Mouse (Mus musculus) embryonic fibroblast, embryonic 13.5 days (primary cell): Measurements from ENCODE around the gene Elmo3. TPM values are rescaled to one million over a fixed set of nuclear protein-coding genes. Genes with fewer than 3 reads are reported as not detected.

Experiments
- H3K27ac ChIP-seq: 2 replicates; pipeline ENCODE4 v1.5.1; 2012; ENCODE audit warnings: low read length, control low read depth, inconsistent platforms; ENCODE audit not compliant: insufficient read depth
- H3K4me1 ChIP-seq: 2 replicates; pipeline ENCODE4 v1.6.1; 2011; ENCODE audit warnings: low read length; ENCODE audit not compliant: control insufficient read depth, insufficient read depth
- H3K4me3 ChIP-seq: 2 replicates; pipeline ENCODE4 v1.5.1; 2011; ENCODE audit warnings: mild to moderate bottlenecking, control low read depth, low read length; ENCODE audit not compliant: insufficient read depth
- CTCF ChIP-seq: IDR thresholded peaks from 2 replicates; pipeline ENCODE4 v1.5.1; 2011; ENCODE audit warnings: mild to moderate bottlenecking, control low read depth, low read length, moderate library complexity, borderline replicate concordance; ENCODE audit not compliant: insufficient read depth
- POLR2A ChIP-seq: IDR thresholded peaks from 2 replicates; pipeline ENCODE4 v1.6.1; 2011; ENCODE audit warnings: low read depth, mild to moderate bottlenecking, control low read depth, low read length, moderate library complexity
- polyA plus RNA-seq: library from polyadenylated mRNA; stranded (reverse); fragments of >200 nt; gene quantifications from 2 replicates; pipeline ENCODE4 v1.2.4, GENCODE M21; 2011; ENCODE audit warnings: low read depth; ENCODE audit not compliant: missing spikeins, insufficient read length

Elmo3 gene
- polyA plus RNA-seq, 1 experiment, result 2.5 TPM

- TF ChIP-seq CTCF (no peak), POLR2A (no peak)
- H3K4me1 ChIP-seq, result no peaks in the 10 kb centered on the region
- H3K4me3 ChIP-seq, result peak within 1 kb of the TSS; percentile 62
- no peak within 1 kb of the TSS for H3K27ac ChIP-seq
Observed at GRCm38 (mm10) chr8:105295895-105296573, 9.4 kb upstream of the Elmo3 start, which contains the start of gene Exoc3l. TSS of gene Exoc3l (minus strand) at chr8:105296101.

- Histone ChIP-seq H3K4me1 (no peaks in the 10 kb centered on the region), H3K4me3 (peak within 1 kb of the TSS; percentile 77), H3K27ac (peak within 1 kb of the TSS; percentile 69)
- TF ChIP-seq POLR2A (peak; percentile 58), CTCF (no peak)
Observed at GRCm38 (mm10) chr8:105297511-105298192, 7.7 kb upstream of the Elmo3 start, which contains the start of gene E2f4. TSS of gene E2f4 (plus strand) at chr8:105297663.

GRCm38 (mm10) chr8:105298351-105299252 lies 6.8 kb upstream of the Elmo3 start:
- Histone ChIP-seq H3K4me3 (peak overlapping the region; percentile 77), H3K27ac (peak overlapping the region; percentile 27; the same call in 1 of the 2 replicates), H3K4me1 (no peaks in the 10 kb centered on the region)
- TF ChIP-seq CTCF (no peak), POLR2A (no peak)

- H3K4me3 ChIP-seq, result no peak overlapping the region
- H3K27ac ChIP-seq, result no peak overlapping the region
- TF ChIP-seq POLR2A, result no peak
- TF ChIP-seq CTCF, result no peak
Observed at GRCm38 (mm10) chr8:105299962-105300361, 5.4 kb upstream of the Elmo3 start.

GRCm38 (mm10) chr8:105303396-105303795 lies 2.0 kb upstream of the Elmo3 start:
- Histone ChIP-seq H3K27ac (peak overlapping the region; percentile 14; the same call in 1 of the 2 replicates), H3K4me1 (peaks cover 10% of the 10 kb centered on the region), H3K4me3 (no peak overlapping the region)
- TF ChIP-seq POLR2A, result no peak
- TF ChIP-seq CTCF, result no peak

More at GRCm38 (mm10) chr8:105299962-105300361, 5.4 kb upstream of the Elmo3 start:
- H3K4me1 ChIP-seq, result peaks cover 9% of the 10 kb centered on the region

GRCm38 (mm10) chr8:105303874-105304273 lies 1.5 kb upstream of the Elmo3 start:
- peaks cover 10% of the 10 kb centered on the region for H3K4me1 ChIP-seq
- H3K27ac ChIP-seq, result peak overlapping the region; percentile 14; the same call in 1 of the 2 replicates
- no peak overlapping the region for H3K4me3 ChIP-seq
- TF ChIP-seq CTCF (no peak), POLR2A (0 out of 2 replicates have a peak, but pooled peaks have one; percentile 2)

GRCm38 (mm10) chr8:105304325-105305210 lies 833 bp upstream of the Elmo3 start:
- Histone ChIP-seq H3K27ac (peak overlapping the region; percentile 14; the same call in 1 of the 2 replicates), H3K4me1 (peaks cover 10% of the 10 kb centered on the region), H3K4me3 (no peak overlapping the region)
- no peak; the same call in 1 of the 2 replicates for TF ChIP-seq POLR2A
- TF ChIP-seq CTCF, result no peak

- Histone ChIP-seq H3K4me1 (peaks cover 10% of the 10 kb centered on the region), H3K4me3 (no peak overlapping the region), H3K27ac (no peak overlapping the region)
- no peak for TF ChIP-seq POLR2A
- no peak for TF ChIP-seq CTCF
Observed at GRCm38 (mm10) chr8:105306146-105306691, 818 bp downstream of the Elmo3 start.
